Comparison of ENCODE assay signal across 21 mouse cellular contexts in genomic region chr1:47097084-47097996, GRCm38 (mm10).
DNase-seq lines count a peak whose midpoint lies in the region; ATAC-seq and TF ChIP-seq lines count a peak whose summit lies in the region.
"Had no signal": no experiment of that assay in that cellular context is flagged by ENCODE, and none has a peak within 500 bp of the region (broad histone marks: within the 10 kb centered on the region; RNA-seq: fewer than 3 reads in every experiment).

No protein-coding gene starts in this region.

- H3K9me3 ChIP-seq in forebrain, embryonic 11.5 days (ENCODE audit: control insufficient read depth, low read length): no peaks in the 10 kb centered on the region
- no peaks in the 10 kb centered on the region for H3K9me3 ChIP-seq in forebrain, embryonic 15.5 days
- H3K9me3 ChIP-seq: embryonic facial prominence, embryonic 15.5 days; heart, embryonic 10.5 days; hindbrain, embryonic 10.5 days; intestine, embryonic 15.5 days had no signal

- peak; percentile 79 for ATAC-seq in forebrain, embryonic 11.5 days (replicated peaks; ENCODE audit: low FRiP score)
- no peak for ATAC-seq in forebrain, embryonic 15.5 days (replicated peaks)
- ATAC-seq: activated CD4-positive, CD25-positive, alpha-beta regulatory T cell, adult 4 months; intestine, embryonic 15.5 days; Patski had no signal

- no peaks in the 10 kb centered on the region for H3K36me3 ChIP-seq in forebrain, embryonic 11.5 days (ENCODE audit: control insufficient read depth, insufficient read depth, low read length)
- H3K36me3 ChIP-seq in forebrain, embryonic 15.5 days: no peaks in the 10 kb centered on the region
- no peaks in the 10 kb centered on the region for H3K36me3 ChIP-seq in kidney, adult 2 months (ENCODE audit: control insufficient read depth, insufficient read depth, low read length)
- H3K36me3 ChIP-seq: embryonic facial prominence, embryonic 15.5 days; heart, embryonic 10.5 days; hindbrain, embryonic 10.5 days; intestine, embryonic 15.5 days had no signal

- WGBS in forebrain, embryonic 11.5 days: 54% methylated on average over 7 of the region's 7 CpGs
- 33% methylated on average over 7 of the region's 7 CpGs for WGBS in forebrain, embryonic 15.5 days
- WGBS in kidney, adult 2 months: 60% methylated on average over 7 of the region's 7 CpGs

- peak overlapping the region; percentile 76 for H3K27ac ChIP-seq in forebrain, embryonic 11.5 days (ENCODE audit: low read depth, low read length)
- no peak overlapping the region for H3K27ac ChIP-seq in forebrain, embryonic 15.5 days (replicated peaks)
- no peak overlapping the region for H3K27ac ChIP-seq in kidney, adult 2 months (ENCODE audit: insufficient read depth, low read depth, low read length)
- H3K27ac ChIP-seq: embryonic facial prominence, embryonic 15.5 days; heart, embryonic 10.5 days; hindbrain, embryonic 10.5 days; hindbrain, embryonic 14.5 days; intestine, embryonic 15.5 days had no signal

- H3K27me3 ChIP-seq in forebrain, embryonic 11.5 days (ENCODE audit: control insufficient read depth, insufficient read depth, low read length): no peaks in the 10 kb centered on the region
- no peaks in the 10 kb centered on the region for H3K27me3 ChIP-seq in forebrain, embryonic 15.5 days
- no peaks in the 10 kb centered on the region for H3K27me3 ChIP-seq in kidney, adult 2 months (replicated peaks; ENCODE audit: control insufficient read depth, insufficient read depth, low read length)
- H3K27me3 ChIP-seq: embryonic facial prominence, embryonic 15.5 days; intestine, embryonic 15.5 days; Patski had no signal

- no peak overlapping the region for H3K4me2 ChIP-seq in forebrain, embryonic 11.5 days (ENCODE audit: low read depth, low read length, severe bottlenecking)
- H3K4me2 ChIP-seq in forebrain, embryonic 15.5 days (replicated peaks): no peak overlapping the region
- H3K4me2 ChIP-seq: embryonic facial prominence, embryonic 15.5 days; hindbrain, embryonic 14.5 days; intestine, embryonic 15.5 days had no signal

- peak; percentile 50 for DNase-seq in forebrain, embryonic 11.5 days (ENCODE audit: low spot score)
- DNase-seq in kidney, adult 2 months: peak; percentile 3
- DNase-seq in kidney, postnatal 4 days: no peak
- DNase-seq in brain, embryonic 14.5 days (ENCODE audit: low read depth): peak; percentile 71
- DNase-seq in skeletal muscle tissue, adult 2 months (ENCODE audit: low read depth, low spot score): peak; percentile 21
- DNase-seq in yolk sac, embryonic 10.5 days (ENCODE audit: low spot score): no peak
- DNase-seq: adrenal gland, postnatal 14 days; cerebellum, adult 2 months; cerebellum, postnatal 10 days; embryo, embryonic 11 days; gastrocnemius, postnatal 10 days; heart, adult 18-20 months had no signal

- H3K9ac ChIP-seq in forebrain, embryonic 11.5 days (ENCODE audit: low read length): no peak overlapping the region
- no peak overlapping the region for H3K9ac ChIP-seq in forebrain, embryonic 15.5 days (replicated peaks)
- H3K9ac ChIP-seq: embryonic facial prominence, embryonic 15.5 days; hindbrain, embryonic 14.5 days; intestine, embryonic 15.5 days had no signal

- TF ChIP-seq CTCF in kidney, adult 2 months (conservative IDR thresholded peaks at IDR 0.05; ENCODE audit: insufficient read depth, insufficient read length, low read depth, low read length): no peak
- no peak for TF ChIP-seq CTCF in brain, embryonic 14.5 days (IDR thresholded peaks at IDR 0.05; ENCODE audit: borderline replicate concordance, extremely low read depth, insufficient read depth, insufficient read length)

- no peak for TF ChIP-seq POLR2A in kidney, adult 2 months (IDR thresholded peaks at IDR 0.05; ENCODE audit: low read depth, low read length)
- no peak for TF ChIP-seq POLR2A in brain, embryonic 14.5 days (IDR thresholded peaks at IDR 0.05; ENCODE audit: borderline replicate concordance, extremely low read depth, insufficient read depth, insufficient read length, poor library complexity, severe bottlenecking)

- H3K4me1 ChIP-seq in forebrain, embryonic 11.5 days (replicated peaks; ENCODE audit: control insufficient read depth, insufficient read depth, low read length): no peaks in the 10 kb centered on the region
- peaks cover 3% of the 10 kb centered on the region for H3K4me1 ChIP-seq in forebrain, embryonic 15.5 days
- H3K4me1 ChIP-seq in kidney, adult 2 months (ENCODE audit: control insufficient read depth, insufficient read depth, low read length): no peaks in the 10 kb centered on the region
- H3K4me1 ChIP-seq: embryonic facial prominence, embryonic 15.5 days; heart, embryonic 10.5 days; hindbrain, embryonic 10.5 days; intestine, embryonic 15.5 days had no signal

- H3K4me3 ChIP-seq in forebrain, embryonic 11.5 days (ENCODE audit: low read depth, low read length): no peak overlapping the region
- no peak overlapping the region for H3K4me3 ChIP-seq in forebrain, embryonic 15.5 days
- no peak overlapping the region for H3K4me3 ChIP-seq in kidney, adult 2 months (ENCODE audit: insufficient read depth, low read depth, low read length)
- H3K4me3 ChIP-seq: embryonic facial prominence, embryonic 15.5 days; erythroblast, embryonic 14.5 days; heart, embryonic 10.5 days; hindbrain, embryonic 10.5 days; intestine, embryonic 15.5 days had no signal

Comparison
In these comparisons a context has a peak if more than half of its experiments do, and no peak if none do; other contexts are left out.
1. DNase-seq: peak in forebrain, embryonic 11.5 days (single experiment), kidney, adult 2 months (single experiment), brain, embryonic 14.5 days (single experiment) and skeletal muscle tissue, adult 2 months (single experiment); none in kidney, postnatal 4 days (0 of 2) and yolk sac, embryonic 10.5 days (single experiment).